Mouse (Mus musculus) CH12.LX (cell line): ENCODE measurements around the gene Col25a1. TPM values are rescaled to one million over a fixed set of nuclear protein-coding genes. Genes with fewer than 3 reads are reported as not detected.
A peak's percentile ranks its signal among the peaks of the same experiment; 100 is the strongest.

Source experiments
- DNase-seq: peaks from one replicate; pipeline ENCODE4 v3.0.0-alpha.2; 2013; ENCODE audit errors: extremely low read depth
- H3K27ac ChIP-seq: 2 replicates; pipeline ENCODE4 v1.5.1; 2012; ENCODE audit warnings: low read depth, mild to moderate bottlenecking, control low read depth, moderate library complexity; ENCODE audit not compliant: insufficient read depth
- H3K27me3 ChIP-seq: replicated peaks from 2 replicates; pipeline ENCODE3; 2012; ENCODE audit warnings: inconsistent platforms
- H3K36me3 ChIP-seq, 2 experiments: replicated peaks in 1 of 2; 2 replicates each; pipeline versions ENCODE3 to v1.6.1; 2012; ENCODE audit warnings: inconsistent platforms in 1 of 2, low read length in 1 of 2, mild to moderate bottlenecking in 1 of 2, mixed read lengths in 1 of 2, moderate library complexity in 1 of 2; ENCODE audit not compliant: control insufficient read depth in 1 of 2, insufficient read depth in 1 of 2
- H3K4me1 ChIP-seq, 2 experiments: 2 replicates each; pipeline ENCODE4 v1.6.1; 2012; ENCODE audit warnings: inconsistent platforms in 1 of 2, moderate library complexity in 1 of 2; ENCODE audit not compliant: insufficient read depth in 2 of 2, control insufficient read depth in 1 of 2
- H3K4me2 ChIP-seq: 2 replicates; pipeline ENCODE4 v1.6.1; 2012; ENCODE audit warnings: low read depth, mild to moderate bottlenecking, control low read depth; ENCODE audit not compliant: poor library complexity, insufficient read depth, severe bottlenecking
- H3K4me3 ChIP-seq, 3 experiments: fragments of 150-350 bp in 1 of 3; sonication (generic) in 1 of 3; replicated peaks in 1 of 3; 2 replicates each; pipeline versions ENCODE3 to v1.5.1; 2011 to 2012; ENCODE audit warnings: low read depth in 2 of 3, low read length in 2 of 3, mild to moderate bottlenecking in 2 of 3, moderate library complexity in 2 of 3, control low read depth in 1 of 3, improper control_type of control experiment in 1 of 3, inconsistent platforms in 1 of 3, mixed read lengths in 1 of 3; ENCODE audit not compliant: poor library complexity in 1 of 3
- H3K79me2 ChIP-seq: replicated peaks from 2 replicates; pipeline ENCODE4 v1.6.1; 2012; ENCODE audit warnings: mild to moderate bottlenecking, moderate library complexity; ENCODE audit not compliant: control insufficient read depth, poor library complexity, insufficient read depth, severe bottlenecking; ENCODE audit errors: extremely low read depth
- H3K9ac ChIP-seq: 2 replicates; pipeline ENCODE4 v1.6.1; 2012; ENCODE audit warnings: low read depth, mild to moderate bottlenecking, control low read depth, moderate library complexity; ENCODE audit not compliant: insufficient read depth
- H3K9me3 ChIP-seq: replicated peaks from 2 replicates; pipeline ENCODE3; 2012; ENCODE audit warnings: low read length, inconsistent platforms, mixed read lengths
- BHLHE40 ChIP-seq: IDR thresholded peaks from 2 replicates; pipeline ENCODE4 v1.6.1; 2011; ENCODE audit warnings: mild to moderate bottlenecking, low read depth, low read length, improper control_type of control experiment
- CHD1 ChIP-seq: IDR thresholded peaks from 2 replicates; pipeline ENCODE4 v1.6.1; 2012; ENCODE audit warnings: low read depth, low read length, improper control_type of control experiment, inconsistent platforms
- ELF1 ChIP-seq: IDR thresholded peaks from 2 replicates; pipeline ENCODE4 v1.6.1; 2014; ENCODE audit warnings: low read depth, mild to moderate bottlenecking, inconsistent platforms, low read length, improper control_type of control experiment
- EP300 ChIP-seq: IDR thresholded peaks from 2 replicates; pipeline ENCODE4 v1.6.1; 2011; ENCODE audit warnings: low read length, improper control_type of control experiment
- GABPA ChIP-seq: IDR thresholded peaks from 2 replicates; pipeline ENCODE4 v1.6.1; 2012; ENCODE audit warnings: low read depth, low read length, improper control_type of control experiment, inconsistent platforms; ENCODE audit not compliant: insufficient replicate concordance
- HCFC1 ChIP-seq: IDR thresholded peaks from 2 replicates; pipeline ENCODE4 v1.6.1; 2012; ENCODE audit warnings: low read depth, mild to moderate bottlenecking, inconsistent platforms, low read length, improper control_type of control experiment
- IRF4 ChIP-seq: IDR thresholded peaks from 2 replicates; pipeline ENCODE4 v1.6.1; 2014; ENCODE audit warnings: low read depth, mild to moderate bottlenecking, inconsistent platforms, low read length, improper control_type of control experiment
- KAT2A ChIP-seq: IDR thresholded peaks from 2 replicates; pipeline ENCODE4 v1.6.1; 2012; ENCODE audit warnings: low read length, improper control_type of control experiment, inconsistent platforms; ENCODE audit not compliant: insufficient replicate concordance
- MAFK ChIP-seq: IDR thresholded peaks from 2 replicates; pipeline ENCODE4 v1.6.1; 2011; ENCODE audit warnings: low read length, improper control_type of control experiment; ENCODE audit not compliant: insufficient replicate concordance
- MAZ ChIP-seq: IDR thresholded peaks from 2 replicates; pipeline ENCODE4 v1.6.1; 2012; ENCODE audit warnings: low read depth, mild to moderate bottlenecking, inconsistent platforms, low read length, improper control_type of control experiment, moderate library complexity
- POLR2AphosphoS2 ChIP-seq: IDR thresholded peaks from 2 replicates; pipeline ENCODE4 v1.6.1; 2011; ENCODE audit warnings: low read depth, low read length, improper control_type of control experiment
- RAD21 ChIP-seq: IDR thresholded peaks from 2 replicates; pipeline ENCODE4 v1.6.1; 2011; ENCODE audit warnings: low read depth, mild to moderate bottlenecking, low read length, improper control_type of control experiment, moderate library complexity
- SIN3A ChIP-seq: IDR thresholded peaks from 2 replicates; pipeline ENCODE4 v1.6.1; 2012; ENCODE audit warnings: low read length, improper control_type of control experiment, inconsistent platforms
- SMC3 ChIP-seq: IDR thresholded peaks from 2 replicates; pipeline ENCODE4 v1.6.1; 2011; ENCODE audit warnings: low read depth, low read length, improper control_type of control experiment
- USF2 ChIP-seq: conservative IDR thresholded peaks from 2 replicates; pipeline ENCODE4 v1.6.1; 2011; ENCODE audit warnings: low read depth, low read length, improper control_type of control experiment
- ZC3H11A ChIP-seq: IDR thresholded peaks from 2 replicates; pipeline ENCODE4 v1.6.1; 2012; ENCODE audit warnings: low read depth, mild to moderate bottlenecking, inconsistent platforms, low read length, improper control_type of control experiment
- ZMIZ1 ChIP-seq: IDR thresholded peaks from 2 replicates; pipeline ENCODE4 v1.6.1; 2012; ENCODE audit warnings: low read depth, mild to moderate bottlenecking, inconsistent platforms, low read length, improper control_type of control experiment
- dilution Hi-C: fragments of 300-500 bp; cut with MboI; formaldehyde crosslinking; loops from 2 replicates; pipeline ENCODE4 v1.14.3; 2020; ENCODE audit warnings: low sequenced_read_pairs; ENCODE audit not compliant: extremely low pct_unique_long_range_greater_than_20kb, extremely low pct_ligation_motif_present
- in situ Hi-C: fragments of 300-500 bp; cut with MboI; formaldehyde crosslinking; loops from 3 replicates; pipeline ENCODE4 v1.14.3; 2019; ENCODE audit warnings: low sequenced_read_pairs, low pct_ligation_motif_present, low pct_unique_long_range_greater_than_20kb, mixed read lengths
- polyA plus RNA-seq: library from polyadenylated mRNA; unstranded; fragments of >175 nt; gene quantifications from 2 replicates; pipeline ENCODE4 v1.2.1, GENCODE M21; 2012; ENCODE audit warnings: low read depth; ENCODE audit not compliant: insufficient read length
- total RNA-seq, 2 experiments: library from RNA; depleted of rRNA; stranded (reverse); fragments of 300-350 nt in 1 of 2; fragments of >200 nt in 1 of 2; gene quantifications; 2 replicates each; pipeline ENCODE4 v1.2.3; 2012 to 2014

Col25a1 gene
- total and polyA plus RNA-seq, 3 experiments: not detected

DNA sequence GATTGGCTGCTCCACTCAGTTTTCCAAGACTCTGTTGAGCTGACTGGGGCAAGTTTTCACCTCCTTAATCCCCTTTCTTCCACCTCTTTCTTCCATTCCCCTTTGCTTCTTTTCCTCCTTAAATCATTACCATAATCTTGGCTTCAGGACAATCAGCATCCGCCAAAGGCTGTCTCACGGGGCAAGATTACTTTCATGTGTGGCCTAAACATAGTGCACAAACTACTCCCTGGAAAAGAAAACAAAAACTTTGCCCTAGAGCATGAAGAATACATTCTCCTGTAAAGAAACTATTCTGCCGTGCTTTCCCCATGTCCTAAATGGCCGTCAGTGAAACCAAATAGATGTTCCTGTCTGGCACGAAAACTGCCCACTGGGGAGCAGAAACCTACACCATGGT is 238.9 kb downstream of the Col25a1 start:
- dilution Hi-C loops: no loop called here
- Histone ChIP-seq H3K4me1 (peaks cover 0 to 2% of the 10 kb centered on the region in 2 experiments; a peak in 1 of 4 replicates), H3K27ac (no peak overlapping the region), H3K79me2 (no peaks in the 10 kb centered on the region), H3K36me3 (no peaks in the 10 kb centered on the region), H3K9ac (no peak overlapping the region), H3K27me3 (no peaks in the 10 kb centered on the region), H3K4me3 (no peak overlapping the region), H3K9me3 (no peaks in the 10 kb centered on the region), H3K4me2 (no peak overlapping the region)
- TF ChIP-seq GABPA (no peak), ZC3H11A (no peak), ELF1 (no peak), KAT2A (no peak), POLR2AphosphoS2 (no peak), SMC3 (no peak)
- DNase-seq: no peak
- in situ Hi-C loops: no loop called here

DNA sequence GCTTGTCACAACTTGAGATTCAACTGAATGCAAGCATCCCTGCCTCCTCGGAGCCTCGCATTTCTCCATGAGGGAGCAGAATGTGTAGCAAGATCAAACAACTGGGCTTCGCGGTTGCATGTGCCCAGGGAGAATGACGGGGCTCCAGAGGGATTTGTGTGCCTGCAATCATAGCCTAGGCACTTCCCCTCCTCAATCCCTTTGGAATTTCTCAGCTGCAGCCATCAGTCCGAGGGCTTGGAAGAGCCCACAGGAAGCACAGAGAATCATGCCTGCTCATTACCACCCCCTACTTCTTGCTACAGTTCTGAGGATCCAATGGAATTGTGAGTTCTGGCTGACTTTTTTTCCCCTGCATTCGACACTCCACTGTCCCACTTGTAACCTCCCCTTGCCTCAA is 241.8 kb downstream of the Col25a1 start:
- no peak overlapping the region for H3K27ac ChIP-seq
- in situ Hi-C loops: no loop called here
- no peak for DNase-seq
- 0 out of 2 replicates have a peak overlapping the region, but pooled peaks have one; percentile 11 for H3K4me2 ChIP-seq
- H3K9ac ChIP-seq: no peak overlapping the region
- H3K4me1 ChIP-seq: peaks cover 0 to 2% of the 10 kb centered on the region in 2 experiments; a peak in 1 of 4 replicates
- no peaks in the 10 kb centered on the region for H3K27me3 ChIP-seq
- no peaks in the 10 kb centered on the region for H3K9me3 ChIP-seq
- dilution Hi-C loops: no loop called here
- H3K79me2 ChIP-seq: no peaks in the 10 kb centered on the region
- no peak overlapping the region for H3K4me3 ChIP-seq
- no peak for TF ChIP-seq MAFK
- no peak for TF ChIP-seq SIN3A
- TF ChIP-seq CHD1: no peak
- no peak for TF ChIP-seq RAD21
- TF ChIP-seq EP300: no peak
- no peak for TF ChIP-seq SMC3
- TF ChIP-seq ZMIZ1: no peak
- no peak for TF ChIP-seq HCFC1
- TF ChIP-seq USF2: no peak
- no peak for TF ChIP-seq KAT2A
- TF ChIP-seq IRF4: no peak
- TF ChIP-seq BHLHE40: no peak
- no peak for TF ChIP-seq MAZ
- H3K36me3 ChIP-seq: no peaks in the 10 kb centered on the region
